ENCODE assay signal across 15 mouse cellular contexts in genomic region chr5:23953047-23953446, GRCm38 (mm10).
"Had no signal": no experiment of that assay in that cellular context is flagged by ENCODE, and none has a peak within 500 bp of the region (broad histone marks: within the 10 kb centered on the region; RNA-seq: fewer than 3 reads in every experiment).

No protein-coding gene starts in this region.

- DNase-seq: kidney, adult 2 months; kidney, postnatal 14 days; liver, embryonic 13.5 days; lung, adult 2 months; lung, postnatal 36 days; right cerebral cortex, adult 18-20 months; right cerebral cortex, postnatal 25 days; thymus, postnatal 25 days had no signal

- H3K27me3 ChIP-seq: kidney, embryonic 15.5 days; midbrain, embryonic 13.5 days; neural tube, embryonic 15.5 days had no signal

- H3K9me3 ChIP-seq: kidney, embryonic 15.5 days; limb, embryonic 10.5 days; liver, embryonic 13.5 days; midbrain, embryonic 13.5 days; neural tube, embryonic 15.5 days had no signal

- H3K36me3 ChIP-seq: kidney, embryonic 15.5 days; limb, embryonic 10.5 days; liver, embryonic 13.5 days; midbrain, embryonic 13.5 days; neural tube, embryonic 15.5 days had no signal

- H3K4me2 ChIP-seq: kidney, embryonic 15.5 days; liver, embryonic 13.5 days; midbrain, embryonic 13.5 days; neural tube, embryonic 15.5 days had no signal

- H3K4me3 ChIP-seq: kidney, embryonic 15.5 days; left cerebral cortex, adult 2 months; limb, embryonic 10.5 days; liver, embryonic 13.5 days; midbrain, embryonic 13.5 days; myocyte; neural tube, embryonic 15.5 days had no signal

- H3K27ac ChIP-seq: kidney, embryonic 15.5 days; left cerebral cortex, adult 2 months; limb, embryonic 10.5 days; liver, embryonic 13.5 days; midbrain, embryonic 13.5 days; neural tube, embryonic 15.5 days had no signal

- H3K4me1 ChIP-seq: kidney, embryonic 15.5 days; limb, embryonic 10.5 days; liver, embryonic 13.5 days; midbrain, embryonic 13.5 days; neural tube, embryonic 15.5 days had no signal

- H3K9ac ChIP-seq: kidney, embryonic 15.5 days; liver, embryonic 13.5 days; midbrain, embryonic 13.5 days; neural tube, embryonic 15.5 days had no signal

- ATAC-seq: lung, postnatal 0 days; midbrain, embryonic 13.5 days had no signal
